Mouse (Mus musculus) frontal cortex, adult (tissue): ENCODE results near the gene Usp8.

Experiments
- ATAC-seq: cut with Nextera tagmentation; 2 replicates; pipeline ENCODE4 v1.9.2; 2017; ENCODE audit warnings: mild to moderate bottlenecking, moderate library complexity, mixed read lengths; ENCODE audit not compliant: low TSS enrichment

The Usp8 gene

GRCm38 (mm10) chr2:126706759-126707437, at the start of gene Usp8:
Gene Usp8, plus strand, starts transcription at chr2:126707328.
- peak; percentile 100 for ATAC-seq

DNA sequence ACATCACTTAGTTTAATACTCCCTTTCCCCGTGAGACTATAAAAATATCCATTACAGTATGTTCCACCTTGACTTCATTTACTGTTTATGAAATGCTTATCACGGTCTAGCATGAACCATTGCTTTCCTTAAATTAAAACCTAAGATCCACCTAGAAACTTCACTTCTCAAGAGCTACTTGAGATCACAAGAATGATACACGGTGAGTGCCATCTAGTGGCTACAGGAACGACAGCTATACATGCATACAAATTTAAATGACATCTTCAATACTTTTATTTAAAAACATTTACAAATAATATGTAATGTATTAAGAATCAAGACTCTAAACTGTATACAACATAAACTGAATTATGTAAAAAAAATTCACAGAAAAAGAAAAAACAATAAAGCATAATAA, 43.6 kb upstream of the Usp8 start:
- peak; percentile 79 for ATAC-seq

- no peak for ATAC-seq
Measured at GRCm38 (mm10) chr2:126665984-126666383, 41.1 kb upstream of the Usp8 start.

GRCm38 (mm10) chr2:126668621-126669252, 38.4 kb upstream of the Usp8 start:
- no peak for ATAC-seq

DNA sequence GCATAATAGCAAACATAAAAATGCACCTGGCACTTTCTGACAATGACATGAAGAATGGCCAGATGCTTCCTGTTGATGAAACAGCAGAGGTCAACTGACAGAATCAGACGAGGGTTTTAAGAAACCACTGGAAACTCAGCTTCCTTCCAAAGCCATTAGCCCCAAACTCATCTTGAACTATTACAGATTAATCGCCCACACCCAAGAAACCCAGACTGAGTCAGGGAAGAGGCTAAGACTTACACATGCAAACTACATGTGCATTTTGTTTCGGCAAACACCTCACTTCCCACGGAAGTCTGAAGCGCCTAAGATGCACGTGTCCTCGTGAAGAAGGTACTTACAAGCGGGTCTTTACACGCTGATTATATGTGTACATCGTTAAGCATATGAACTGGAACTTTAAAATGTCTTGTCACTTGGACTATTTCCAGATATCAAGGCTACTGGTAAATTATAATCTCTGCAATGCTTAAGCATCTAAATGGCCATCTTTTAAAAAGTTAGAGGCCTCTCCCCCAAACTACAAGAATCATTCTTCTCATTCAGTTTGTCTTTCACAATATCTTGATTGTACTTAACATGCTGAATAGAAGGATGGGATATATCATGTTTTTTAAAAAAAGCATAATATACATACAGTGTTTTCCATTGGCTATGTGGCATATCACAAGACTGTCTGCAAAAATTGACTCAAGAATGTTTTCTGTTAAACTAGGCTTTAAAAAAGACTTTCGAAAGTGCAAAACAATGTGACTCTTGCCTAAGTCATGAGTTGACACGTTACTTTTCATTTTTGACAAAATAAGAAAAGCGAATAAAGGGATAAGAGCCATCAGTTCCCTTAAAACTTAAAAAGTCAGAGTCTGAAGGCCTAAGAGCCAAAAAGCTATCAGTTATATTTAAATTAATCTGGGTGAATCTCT, 33.5 kb upstream of the Usp8 start:
- ATAC-seq: no peak

DNA sequence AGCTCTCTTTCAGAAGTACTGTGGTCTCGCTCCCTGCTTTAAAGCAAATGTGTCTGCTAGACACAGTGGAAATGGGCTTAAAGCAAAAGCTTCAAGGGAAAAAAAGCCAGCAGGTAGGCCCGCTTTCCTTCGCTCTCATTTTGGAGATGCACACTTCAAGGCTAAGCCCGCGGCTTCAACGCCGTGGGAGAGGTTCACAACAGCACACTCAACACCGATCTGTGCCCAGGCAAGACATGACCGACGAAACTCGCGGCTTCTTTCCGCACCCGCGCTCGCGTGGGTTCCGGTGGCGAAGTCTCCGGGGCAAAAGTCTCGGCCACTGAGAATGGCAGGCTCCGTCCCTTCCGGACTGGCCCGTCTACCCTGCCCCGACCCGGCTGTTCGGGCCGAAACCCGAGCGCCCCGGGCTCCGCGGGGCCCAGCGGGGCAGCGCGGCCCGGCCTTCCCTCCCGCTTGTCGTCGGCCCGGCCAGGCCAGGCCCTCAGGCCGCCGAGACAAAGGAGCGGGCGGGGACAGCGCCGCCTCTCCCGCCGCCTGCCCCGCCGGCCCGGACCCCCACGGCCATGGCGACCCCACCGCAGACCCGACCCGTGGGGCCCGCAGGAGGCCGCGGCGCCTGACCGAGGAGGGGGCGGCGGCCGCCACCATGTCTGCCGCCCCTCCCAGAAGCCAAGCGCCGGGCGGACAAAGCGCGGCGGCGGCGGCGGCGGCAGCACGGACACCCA, 32.5 kb upstream of the Usp8 start:
- peak; percentile 29 for ATAC-seq

- ATAC-seq: peak; percentile 90
Measured at GRCm38 (mm10) chr2:126675169-126676121, 31.7 kb upstream of the Usp8 start.

- ATAC-seq: no peak
Measured at GRCm38 (mm10) chr2:126676122-126676515, 31.0 kb upstream of the Usp8 start, which contains the start of gene Gabpb1. Gene Gabpb1, minus strand, starts transcription at chr2:126676337.

DNA sequence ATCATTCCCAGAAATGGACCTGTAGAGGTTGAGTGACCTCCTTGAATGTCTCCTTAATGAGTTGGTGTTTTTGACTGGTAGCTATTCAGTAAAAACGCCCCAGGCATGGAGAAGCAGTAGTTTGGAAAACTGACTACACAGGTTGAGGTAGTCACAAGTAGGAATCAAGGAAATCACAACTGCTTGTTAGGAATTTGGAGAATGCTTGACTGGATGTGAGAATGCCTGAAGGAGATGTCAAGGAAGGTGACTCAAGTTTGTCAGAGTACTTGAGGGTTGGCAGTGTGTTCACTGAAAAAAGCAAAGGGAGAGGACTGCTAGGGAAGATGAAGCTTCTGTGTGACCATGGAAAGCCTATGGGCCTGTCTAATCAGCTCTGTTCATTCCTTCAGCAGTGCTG, 29.8 kb upstream of the Usp8 start:
- ATAC-seq: no peak

DNA sequence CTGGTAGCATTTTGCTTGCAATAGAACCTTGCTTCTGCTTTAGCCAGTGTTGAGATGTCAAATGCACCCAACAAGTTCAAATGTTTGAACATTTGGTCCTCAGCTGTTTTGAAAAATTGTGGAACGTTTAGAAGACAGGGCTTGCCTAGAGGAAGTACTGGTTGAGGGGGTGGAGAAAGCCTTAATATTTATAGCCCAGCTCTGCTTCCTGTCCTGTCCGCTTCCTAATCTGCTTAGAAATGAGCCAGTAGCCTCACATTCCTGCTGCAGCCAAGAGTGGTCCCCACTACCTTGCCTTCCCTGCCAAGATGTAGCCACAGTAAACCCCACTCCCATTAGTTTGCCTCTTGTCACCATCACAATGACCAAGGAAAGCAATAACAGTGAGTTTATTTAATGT, 24.8 kb upstream of the Usp8 start:
- ATAC-seq: no peak

DNA sequence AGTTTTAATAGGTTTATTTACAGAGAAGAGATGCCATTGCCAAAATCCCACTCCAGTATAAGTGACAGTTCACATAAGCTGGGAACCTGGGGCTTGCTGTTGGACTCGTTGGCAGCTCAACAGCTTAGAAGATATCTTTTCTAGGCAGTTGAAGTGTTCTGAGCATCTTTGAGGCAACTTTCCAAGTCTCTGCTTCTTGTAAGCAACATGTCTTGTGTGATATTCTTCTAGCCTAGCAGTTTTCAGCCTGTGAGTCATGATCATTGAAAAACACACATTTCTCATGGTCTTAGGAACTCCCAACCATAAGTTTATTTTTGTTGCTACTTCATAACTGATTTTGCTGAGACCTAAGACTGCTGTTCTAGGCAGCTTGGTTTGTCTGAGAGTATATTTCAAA, 24.2 kb upstream of the Usp8 start:
- peak; percentile 62 for ATAC-seq

- no peak for ATAC-seq
Measured at GRCm38 (mm10) chr2:126691290-126691689, 15.8 kb upstream of the Usp8 start.

GRCm38 (mm10) chr2:126695285-126695684, 11.8 kb upstream of the Usp8 start:
- ATAC-seq: no peak

- ATAC-seq: no peak; the same call in 1 of the 2 replicates
Measured at GRCm38 (mm10) chr2:126707438-126707779, 281 bp downstream of the Usp8 start.

DNA sequence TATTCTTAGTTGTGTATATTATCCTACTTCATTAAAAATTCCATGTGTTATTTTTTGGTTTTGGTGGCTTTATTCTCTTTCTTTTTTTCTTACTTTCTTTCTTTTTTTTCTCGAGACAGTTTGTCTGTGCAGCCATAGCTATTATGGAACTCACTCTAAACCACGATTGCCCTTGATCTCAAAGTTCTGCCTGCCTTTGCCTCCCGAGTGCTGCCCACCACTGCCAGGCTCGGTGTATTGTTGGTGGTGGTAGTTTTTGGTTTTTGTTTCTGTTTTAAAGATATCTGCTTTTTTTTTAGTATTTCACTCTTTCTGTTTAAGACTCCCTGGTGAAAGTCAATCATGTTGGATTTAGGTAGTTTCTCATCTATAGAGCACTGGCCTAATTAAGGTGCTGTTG, 1.2 kb downstream of the Usp8 start:
- ATAC-seq: no peak

DNA sequence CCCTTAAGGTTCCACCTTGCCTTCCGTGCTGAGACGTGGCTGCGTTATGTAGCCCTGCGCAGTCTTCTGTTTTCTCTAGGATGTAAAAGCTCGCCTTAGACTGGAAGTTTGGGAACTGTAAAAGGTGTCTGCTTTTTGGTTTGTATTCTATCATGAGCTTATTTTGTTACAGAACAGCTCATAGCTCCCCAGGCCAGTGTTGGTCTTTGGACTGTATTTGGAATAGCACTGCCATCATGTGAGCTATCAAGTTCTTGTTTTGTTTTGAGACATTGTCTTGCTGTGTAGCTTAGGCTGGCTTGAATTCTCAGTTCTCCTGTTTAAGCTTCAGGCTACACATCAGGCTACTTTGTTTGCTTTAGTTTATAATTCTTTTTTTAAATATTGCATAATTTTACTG, 5.4 kb downstream of the Usp8 start:
- ATAC-seq: no peak

- no peak for ATAC-seq
Measured at GRCm38 (mm10) chr2:126712950-126713349, 5.8 kb downstream of the Usp8 start.

DNA sequence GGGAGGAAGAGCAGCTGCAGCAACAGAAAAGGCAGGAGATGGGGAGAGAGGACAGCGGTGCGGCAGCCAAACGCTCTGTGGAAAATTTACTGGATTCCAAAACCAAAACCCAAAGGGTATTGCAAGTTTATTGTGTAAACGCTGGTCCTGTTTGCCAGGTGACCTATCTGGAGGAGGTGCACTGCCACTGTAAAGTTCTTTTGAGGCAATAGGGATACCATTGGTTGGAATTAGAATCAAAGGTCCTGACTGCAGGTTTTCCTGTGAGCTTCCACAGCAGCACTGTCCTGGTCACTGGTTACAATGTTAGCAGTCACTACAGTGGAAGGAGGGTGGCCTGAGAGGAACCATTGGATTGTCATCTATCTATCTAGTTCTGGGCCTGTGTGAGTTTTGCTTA, 22.1 kb downstream of the Usp8 start:
- ATAC-seq: no peak

DNA sequence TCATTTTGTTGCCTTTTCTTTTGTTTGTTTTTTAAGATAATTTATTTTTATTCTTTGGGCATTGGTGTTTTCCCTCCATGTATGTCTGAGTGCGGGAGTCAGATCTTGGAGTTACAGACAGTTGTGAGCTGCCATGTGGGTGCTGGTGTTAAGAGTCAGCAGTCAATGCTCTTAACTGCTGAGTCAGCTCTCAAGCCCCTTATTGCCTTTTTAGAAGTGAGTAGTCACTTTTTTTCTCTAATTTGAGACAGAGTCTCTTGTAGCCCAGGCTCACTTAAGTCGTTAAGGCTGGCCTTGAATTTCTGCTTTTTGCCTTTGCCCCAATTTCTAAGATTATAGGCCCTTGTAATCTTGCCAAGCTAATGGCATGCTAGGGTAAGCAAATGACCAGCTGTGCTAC, 23.4 kb downstream of the Usp8 start:
- ATAC-seq: no peak

DNA sequence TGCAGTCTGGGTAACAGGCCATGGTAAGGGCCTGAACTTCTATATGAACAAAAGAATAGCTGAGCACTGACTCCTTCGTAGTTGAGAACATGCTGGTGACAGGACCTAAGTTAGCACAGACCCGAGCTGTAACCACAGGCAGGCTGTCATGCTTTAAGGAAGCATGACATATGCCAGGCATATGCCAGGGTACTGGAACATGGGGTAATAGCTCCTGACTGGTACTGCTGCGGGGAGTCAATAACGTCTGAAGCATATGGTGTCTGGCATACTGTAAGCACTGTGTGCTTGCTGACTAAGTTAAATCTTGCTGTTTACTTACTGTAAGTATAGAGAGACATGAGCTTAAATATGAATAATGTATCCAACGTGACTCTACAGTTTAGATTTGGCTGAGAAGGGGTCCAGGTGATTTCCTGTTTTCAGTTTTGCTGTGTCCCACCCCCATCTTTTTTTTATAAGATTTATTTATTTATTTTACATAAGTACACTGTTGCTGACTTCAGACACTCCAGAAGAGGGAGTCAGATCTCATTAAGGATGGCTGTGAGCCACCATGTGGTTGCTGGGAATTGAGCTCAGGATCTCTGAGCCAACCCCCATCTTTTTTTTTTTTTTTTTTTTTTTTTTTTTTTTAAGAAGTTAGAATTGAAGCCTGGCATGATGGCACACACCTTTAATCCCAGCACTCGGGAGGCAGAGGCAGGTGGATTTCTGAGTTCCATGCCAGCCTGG, 28.4 kb downstream of the Usp8 start:
- ATAC-seq: no peak
